Mouse (Mus musculus) heart, adult 2 months (tissue): ENCODE measurements around the gene Hist3h2a. TPM values are rescaled to one million over a fixed set of nuclear protein-coding genes. Genes with fewer than 3 reads are reported as not detected.

Experiments used
- DNase-seq, 2 experiments: peaks; one replicate each; pipeline ENCODE4 v3.0.0; 2021
- H3K27ac ChIP-seq: fragments of 200-600 bp; 2 replicates; pipeline ENCODE4 v1.8.1; 2022
- H3K27me3 ChIP-seq: fragments of 200-500 bp; 2 replicates; pipeline ENCODE4 v1.6.1; 2012; ENCODE audit warnings: mild to moderate bottlenecking, low read length, inconsistent platforms, mixed read lengths; ENCODE audit not compliant: control insufficient read depth, insufficient read depth
- H3K36me3 ChIP-seq: fragments of 200-500 bp; 2 replicates; pipeline ENCODE4 v1.6.1; 2012; ENCODE audit warnings: low read length, inconsistent platforms; ENCODE audit not compliant: control insufficient read depth, insufficient read depth
- H3K4me1 ChIP-seq: fragments of 200-500 bp; 2 replicates; pipeline ENCODE4 v1.6.1; 2011; ENCODE audit warnings: low read length; ENCODE audit not compliant: control insufficient read depth, insufficient read depth
- H3K4me3 ChIP-seq: fragments of 200-600 bp; 2 replicates; pipeline ENCODE4 v1.8.1; 2022
- H3K79me2 ChIP-seq: fragments of 200-500 bp; replicated peaks from 2 replicates; pipeline ENCODE4 v1.6.1; 2012; ENCODE audit warnings: mild to moderate bottlenecking, inconsistent platforms, low read length, moderate library complexity, mixed read lengths; ENCODE audit not compliant: control insufficient read depth, insufficient read depth
- H3K9ac ChIP-seq: fragments of 200-500 bp; 2 replicates; pipeline ENCODE4 v1.6.1; 2012; ENCODE audit warnings: low read depth, mild to moderate bottlenecking, control low read depth, inconsistent platforms, low read length, mixed read lengths
- CTCF ChIP-seq: fragments of 200-600 bp; IDR thresholded peaks from 2 replicates; pipeline ENCODE4 v1.8.1; 2022; ENCODE audit warnings: antibody characterized with exemption, mild to moderate bottlenecking, moderate library complexity
- EP300 ChIP-seq: fragments of 200-500 bp; IDR thresholded peaks from 2 replicates; pipeline ENCODE4 v1.6.1; 2011; ENCODE audit warnings: low read depth, low read length, control low read depth; ENCODE audit not compliant: insufficient read depth
- POLR2A ChIP-seq: fragments of 200-500 bp; IDR thresholded peaks from 2 replicates; pipeline ENCODE4 v1.6.1; 2011; ENCODE audit warnings: mild to moderate bottlenecking, low read depth, low read length, control low read depth; ENCODE audit not compliant: insufficient read depth
- WGBS: fragments of 180-500 bp; shearing (Covaris S2); methylation state at CpG from one replicate; pipeline ENCODE4 v1.1.7; 2018; 5-methylcytosine and 5-hydroxymethylcytosine counted together
- intact Hi-C: fragments of 180-260 bp; cut with DNase I; formaldehyde crosslinking; loops from one replicate; pipeline ENCODE4 v1.15.1; 2025
- long read RNA-seq: library from polyadenylated mRNA; stranded (forward); transcript quantifications from one replicate; pipeline ENCODE4 v2.0.0, GENCODE M21; 2021
- polyA plus RNA-seq: library from polyadenylated mRNA; depleted of rRNA; stranded (reverse); fragments of >200 nt; gene quantifications from 2 replicates; pipeline ENCODE4 v1.2.3, GENCODE M21; 2012; rRNA removed
- total RNA-seq, 2 experiments: library from RNA; stranded (reverse); gene quantifications; 2 replicates each; pipeline ENCODE4 v1.2.3; 2021

The Hist3h2a gene
- total RNA-seq (10 to 100 TPM; 13.6 to 14.0 TPM), polyA plus RNA-seq (12.6 and 15.4 TPM in 2 replicates)
- long read RNA-seq, transcript Hist3h2a-201 (1 exons, 2,146 nt), result major isoform, 31 of 31 reads
- long read RNA-seq, partial matches to known transcripts, result 0 of 31 reads
- long read RNA-seq, other reads (novel, unspliced or antisense), result 0 of 31 reads

- Histone ChIP-seq H3K9ac (peak within 1 kb of the TSS; percentile 96), H3K4me1 (peaks cover 10% of the 10 kb centered on the region), H3K4me3 (peak within 1 kb of the TSS; percentile 89), H3K79me2 (no peaks in the 10 kb centered on the region), H3K27me3 (no peaks in the 10 kb centered on the region), H3K36me3 (peaks cover 8% of the 10 kb centered on the region), H3K27ac (peak within 1 kb of the TSS; percentile 99)
- under 1% methylated on average over 49 of the region's 49 CpGs for WGBS
- intact Hi-C loops, result loop anchor here (1.0 to 2.0 kb wide), 2 partner anchors 24 to 26 kb away; partner anchors contain the start of gene Trim11
- DNase-seq, result peak; percentile 86 to 89
- TF ChIP-seq POLR2A (peak; percentile 99), EP300 (peak; percentile 60; the same call in 1 of the 2 replicates), CTCF (peak; percentile 81)
Observed at GRCm38 (mm10) chr11:58954420-58955142, at the start of gene Hist3h2a, which contains the start of gene Trim17. Hist3h2a (plus strand) TSS chr11:58954685. Trim17 (plus strand) TSS chr11:58954685.

- Histone ChIP-seq H3K36me3 (no peaks in the 10 kb centered on the region; the same call in 1 of the 2 replicates), H3K9ac (no peak overlapping the region), H3K4me1 (peaks cover 3% of the 10 kb centered on the region), H3K27ac (no peak overlapping the region), H3K27me3 (no peaks in the 10 kb centered on the region), H3K4me3 (no peak overlapping the region), H3K79me2 (no peaks in the 10 kb centered on the region)
- TF ChIP-seq POLR2A, result no peak
- no peak for TF ChIP-seq CTCF
- no peak for TF ChIP-seq EP300
- peak in 1 of 2 experiments; percentile 17 for DNase-seq
- intact Hi-C loops, result loop anchor here (5.0 kb wide), 1 partner anchor 58 kb away; the partner anchor contains the start of gene Gm12258
- WGBS, result 54% methylated on average over 6 of the region's 6 CpGs
Observed at GRCm38 (mm10) chr11:58904838-58905237, 49.6 kb upstream of the Hist3h2a start.

- Histone ChIP-seq H3K27me3 (no peaks in the 10 kb centered on the region), H3K4me1 (no peaks in the 10 kb centered on the region), H3K9ac (no peak overlapping the region), H3K4me3 (no peak overlapping the region), H3K36me3 (no peaks in the 10 kb centered on the region), H3K27ac (no peak overlapping the region), H3K79me2 (no peaks in the 10 kb centered on the region)
- TF ChIP-seq EP300 (no peak), POLR2A (no peak), CTCF (no peak)
- intact Hi-C loops, result no loop called here
- 76% methylated on average over 1 of the region's 1 CpGs for WGBS
- DNase-seq, result no peak
Observed at GRCm38 (mm10) chr11:58913776-58914175, 40.7 kb upstream of the Hist3h2a start.

GRCm38 (mm10) chr11:58914461-58915028 is 39.9 kb upstream of the Hist3h2a start:
- DNase-seq, result peak; percentile 24 to 53
- peak overlapping the region; percentile 43 for H3K27ac ChIP-seq

GRCm38 (mm10) chr11:58916879-58917744 is 37.4 kb upstream of the Hist3h2a start:
- Histone ChIP-seq H3K4me3 (no peak overlapping the region), H3K79me2 (no peaks in the 10 kb centered on the region), H3K27me3 (peaks cover 3% of the 10 kb centered on the region; the same call in 1 of the 2 replicates), H3K9ac (no peak overlapping the region), H3K4me1 (no peaks in the 10 kb centered on the region), H3K27ac (no peak overlapping the region), H3K36me3 (no peaks in the 10 kb centered on the region)
- intact Hi-C loops, result no loop called here
- DNase-seq, result no peak
- peak; percentile 72 for TF ChIP-seq CTCF
- no peak for TF ChIP-seq POLR2A
- no peak for TF ChIP-seq EP300
- 44% methylated on average over 14 of the region's 14 CpGs for WGBS

More at GRCm38 (mm10) chr11:58914461-58915028, 39.9 kb upstream of the Hist3h2a start:
- no peaks in the 10 kb centered on the region for H3K36me3 ChIP-seq
- H3K27me3 ChIP-seq, result no peaks in the 10 kb centered on the region
- no peaks in the 10 kb centered on the region for H3K4me1 ChIP-seq
- peak overlapping the region; percentile 21 for H3K4me3 ChIP-seq
- WGBS, result 7% methylated on average over 17 of the region's 17 CpGs
- TF ChIP-seq EP300, result no peak
- peak; percentile 95 for TF ChIP-seq CTCF
- intact Hi-C loops, result no loop called here
- no peaks in the 10 kb centered on the region for H3K79me2 ChIP-seq
- H3K9ac ChIP-seq, result peak overlapping the region; percentile 47
